Mouse (Mus musculus) G1E-ER4 (cell line): ENCODE results near the gene Slc16a1. TPM values are rescaled to one million over a fixed set of nuclear protein-coding genes. Genes with fewer than 3 reads are reported as not detected.

Source experiments
- GATA1 ChIP-seq: IDR thresholded peaks from one replicate; pipeline ENCODE4 v1.8.0; 2012; ENCODE audit warnings: low read length, inconsistent platforms
- polyA plus RNA-seq: library from polyadenylated mRNA; stranded (reverse); fragments of >175 nt; gene quantifications from 2 replicates; pipeline ENCODE4 v1.2.3, GENCODE M21; 2012

The Slc16a1 gene
- polyA plus RNA-seq, result 70.1 and 98.8 TPM in 2 replicates

DNA sequence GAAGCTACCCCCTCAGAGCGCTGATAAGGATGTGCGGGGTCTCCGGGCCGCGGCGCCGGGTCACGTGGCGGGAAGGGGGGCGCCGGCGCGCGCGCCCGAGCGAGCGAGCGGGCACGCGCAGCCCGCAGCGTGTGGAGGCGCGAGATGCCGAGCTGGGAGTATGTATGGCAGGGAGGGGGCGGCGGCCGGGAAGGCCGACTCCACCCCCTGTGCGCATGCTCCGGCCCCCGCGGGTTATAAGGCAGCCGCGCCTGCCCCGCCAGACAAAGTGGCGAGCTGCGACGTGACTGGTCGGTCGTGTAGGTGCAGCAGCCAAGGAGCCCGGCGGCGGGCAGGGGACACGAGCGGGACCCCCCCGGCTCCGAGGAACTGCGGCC lies at the start of gene Slc16a1:
Gene Slc16a1, plus strand, starts transcription at position 266 of the 377 bp plus-strand sequence.
- no peak for TF ChIP-seq GATA1

- TF ChIP-seq GATA1, result no peak
Measured at GRCm38 (mm10) chr3:104596451-104597134, 41.9 kb upstream of the Slc16a1 start.

- no peak for TF ChIP-seq GATA1
Measured at GRCm38 (mm10) chr3:104597135-104597764, 41.2 kb upstream of the Slc16a1 start.

DNA sequence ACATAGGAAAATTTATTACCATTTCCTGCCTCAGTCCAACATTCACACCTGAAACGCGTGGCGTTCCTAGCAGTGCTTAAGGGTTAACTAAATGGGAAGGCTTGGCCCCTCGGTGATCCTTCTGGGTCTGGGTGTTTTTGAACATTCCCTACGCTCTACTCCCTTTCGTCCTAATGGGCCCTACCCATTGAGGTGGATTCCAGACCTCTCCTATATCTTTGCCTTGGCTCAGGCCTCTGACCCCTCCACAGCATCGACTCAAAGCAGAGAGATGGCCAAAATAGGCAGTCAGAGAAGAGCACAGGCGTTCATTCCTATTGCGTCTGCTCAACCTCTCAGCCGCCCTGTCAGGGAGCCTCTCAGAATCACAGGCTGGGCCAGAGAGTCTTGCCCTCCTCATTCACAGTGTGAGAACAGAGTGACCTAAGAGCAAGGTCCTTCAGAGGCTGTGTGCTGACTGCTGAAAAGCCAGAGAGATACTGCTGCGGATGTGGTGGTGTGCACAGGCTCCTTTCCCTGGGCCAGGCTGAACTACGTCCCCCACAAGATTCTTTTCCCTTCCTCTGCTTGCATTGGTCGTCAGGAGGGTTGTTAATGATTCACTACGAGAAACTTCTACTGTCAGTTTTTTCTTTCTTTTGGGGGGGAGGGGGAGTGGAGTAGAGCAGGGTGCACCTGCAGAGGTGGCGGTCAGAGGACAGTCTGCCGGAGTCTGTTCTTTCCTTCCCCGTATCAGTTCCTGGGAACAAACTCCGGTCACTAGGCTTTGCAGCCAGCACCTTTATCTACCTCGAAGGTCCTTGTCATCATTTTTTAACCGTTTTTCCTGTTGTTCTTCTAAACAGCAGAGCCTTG lies 38.9 kb upstream of the Slc16a1 start:
- TF ChIP-seq GATA1, result no peak

DNA sequence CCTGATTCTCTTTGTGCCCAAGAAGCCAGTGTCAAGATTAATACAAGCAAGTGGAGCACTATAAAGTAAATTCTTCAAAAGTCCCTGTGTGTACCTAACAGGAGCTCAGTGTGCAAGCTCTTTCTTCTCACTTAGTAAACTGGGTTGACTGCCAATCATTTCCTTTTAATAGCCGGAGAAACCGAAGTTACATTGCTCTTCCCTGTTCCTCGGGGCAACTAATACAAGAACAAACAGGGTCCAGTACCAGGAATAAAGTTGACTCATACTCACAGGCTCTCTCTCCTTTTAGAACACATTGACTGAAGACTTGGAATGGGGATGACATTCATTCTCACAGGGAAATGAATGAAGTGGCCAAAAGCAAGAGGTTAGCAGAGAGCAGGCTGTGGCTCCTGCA lies 37.8 kb upstream of the Slc16a1 start:
- no peak for TF ChIP-seq GATA1

DNA sequence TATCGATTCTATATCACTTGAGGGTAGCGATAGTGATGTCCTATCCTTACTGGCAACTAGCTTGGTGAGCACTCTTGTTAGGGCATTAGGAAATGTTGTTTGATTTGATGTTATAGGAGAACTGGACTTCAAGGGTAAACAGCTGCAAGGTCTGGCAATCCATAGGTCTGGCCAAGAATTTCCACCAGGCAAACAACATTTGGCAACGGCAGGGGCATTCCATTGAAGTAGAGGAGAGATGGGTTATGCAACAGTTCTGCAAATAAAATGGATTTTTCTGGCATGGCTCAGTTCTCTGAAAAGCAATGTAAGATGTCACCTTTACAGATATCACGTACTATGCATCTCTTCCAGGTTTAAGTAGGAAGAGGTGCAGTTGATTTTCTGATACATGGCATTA lies 36.8 kb upstream of the Slc16a1 start:
- TF ChIP-seq GATA1, result no peak

DNA sequence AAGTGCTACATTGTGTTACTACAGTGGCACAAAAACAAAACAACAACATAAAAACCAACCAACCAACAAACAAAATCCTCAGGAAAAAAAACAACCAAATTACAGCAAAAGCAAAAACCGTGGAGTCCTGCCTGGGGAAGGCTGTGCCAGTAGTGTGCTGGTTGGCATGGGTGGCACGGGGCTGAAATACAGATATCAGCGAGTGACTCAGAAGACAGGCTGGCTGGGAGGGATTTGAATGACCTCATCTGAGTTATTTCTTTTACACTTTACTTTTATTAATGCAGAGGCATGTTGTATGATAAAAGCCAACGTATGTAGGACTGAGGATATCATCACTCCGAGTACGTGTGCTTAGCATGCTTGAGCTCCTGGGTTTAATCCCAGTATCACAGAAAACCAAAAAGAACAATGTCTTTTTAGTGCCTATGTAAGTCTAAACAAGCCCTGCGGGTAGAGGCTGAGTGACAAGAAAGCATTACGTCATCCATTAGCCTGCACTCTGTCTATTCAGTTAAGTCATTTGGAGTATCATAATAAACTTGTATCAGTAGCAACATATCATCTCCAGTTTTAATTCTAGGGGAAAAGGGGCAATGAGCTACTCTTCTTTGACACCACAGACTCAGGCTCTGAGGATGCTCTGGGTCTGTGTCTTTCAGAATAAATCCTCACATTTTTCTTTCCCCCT lies 28.6 kb upstream of the Slc16a1 start:
- TF ChIP-seq GATA1, result no peak

GRCm38 (mm10) chr3:104610453-104611230 lies 27.8 kb upstream of the Slc16a1 start:
- no peak for TF ChIP-seq GATA1

GRCm38 (mm10) chr3:104611951-104612350 lies 26.5 kb upstream of the Slc16a1 start:
- TF ChIP-seq GATA1, result no peak

DNA sequence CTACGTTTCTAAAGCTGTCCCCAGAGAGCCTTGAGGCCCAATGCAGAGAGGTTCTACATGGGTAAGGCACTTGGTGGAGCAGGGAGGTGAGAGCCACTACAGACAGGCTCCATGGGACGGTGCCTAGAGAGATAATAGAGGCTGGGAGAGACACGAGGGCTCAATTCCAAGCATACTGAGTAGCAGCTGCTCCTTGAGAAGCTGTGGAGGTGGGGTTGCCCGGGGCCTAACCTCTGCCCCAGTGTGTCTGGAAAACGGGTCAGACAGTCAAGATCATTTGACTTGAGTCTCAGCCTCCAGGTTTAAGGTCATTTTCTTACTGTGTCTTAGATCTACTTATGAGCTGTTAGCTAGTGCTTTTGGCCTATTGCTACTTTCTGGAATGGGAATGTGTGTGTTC lies 25.4 kb upstream of the Slc16a1 start:
- TF ChIP-seq GATA1, result no peak

- TF ChIP-seq GATA1, result no peak
Measured at GRCm38 (mm10) chr3:104614081-104614480, 24.4 kb upstream of the Slc16a1 start.

GRCm38 (mm10) chr3:104615216-104615615 lies 23.3 kb upstream of the Slc16a1 start:
- TF ChIP-seq GATA1, result no peak

- TF ChIP-seq GATA1, result no peak
Measured at GRCm38 (mm10) chr3:104616155-104616554, 22.3 kb upstream of the Slc16a1 start.

DNA sequence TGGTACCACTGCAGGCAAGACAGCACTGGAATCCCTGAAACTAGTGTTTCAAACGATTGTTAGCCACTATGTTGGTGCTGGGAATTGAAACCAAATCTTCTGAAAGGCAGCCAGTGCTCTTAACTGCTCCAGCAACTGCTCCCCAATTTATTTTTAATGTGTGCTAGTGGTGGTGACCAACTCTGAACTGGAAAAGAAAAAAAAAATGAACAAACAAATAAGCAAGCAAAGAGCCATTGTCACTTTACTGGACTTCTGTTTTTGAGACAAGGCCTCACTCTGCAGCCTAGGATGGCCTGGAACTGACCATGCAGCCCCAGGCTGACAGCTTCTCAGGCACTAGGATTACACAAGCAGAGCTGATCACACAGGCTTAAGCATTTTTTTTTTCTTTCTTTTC lies 16.6 kb upstream of the Slc16a1 start:
- TF ChIP-seq GATA1, result no peak

- TF ChIP-seq GATA1, result no peak
Measured at GRCm38 (mm10) chr3:104629810-104630209, 8.7 kb upstream of the Slc16a1 start.
